Mouse (Mus musculus) embryonic facial prominence, embryonic 15.5 days (tissue): ENCODE results near the gene Snx17. TPM values are rescaled to one million over a fixed set of nuclear protein-coding genes. Genes with fewer than 3 reads are reported as not detected.

ENCODE experiments used
- ATAC-seq: fragments of 200-750 bp; cut with Nextera tagmentation; 2 replicates; pipeline ENCODE4 v1.8.0; 2017; ENCODE audit warnings: low read depth, moderate TSS enrichment; ENCODE audit not compliant: insufficient number of reproducible peaks, low FRiP score, low TSS enrichment
- H3K27ac ChIP-seq: fragments of 300-500 bp; sonication (generic); replicated peaks from 2 replicates; pipeline ENCODE4 v1.5.1; 2015; ENCODE audit warnings: mild to moderate bottlenecking, inconsistent platforms
- H3K27me3 ChIP-seq: fragments of 300-500 bp; sonication (generic); 2 replicates; pipeline ENCODE4 v1.6.1; 2015; ENCODE audit warnings: inconsistent platforms
- H3K36me3 ChIP-seq: fragments of 300-500 bp; sonication (generic); 2 replicates; pipeline ENCODE4 v1.6.1; 2015; ENCODE audit warnings: mild to moderate bottlenecking, inconsistent platforms
- H3K4me1 ChIP-seq: fragments of 300-500 bp; sonication (generic); 2 replicates; pipeline ENCODE4 v1.6.1; 2015; ENCODE audit warnings: inconsistent platforms
- H3K4me2 ChIP-seq: fragments of 300-500 bp; sonication (generic); replicated peaks from 2 replicates; pipeline ENCODE4 v1.6.1; 2015; ENCODE audit warnings: mild to moderate bottlenecking, inconsistent platforms
- H3K4me3 ChIP-seq: fragments of 300-500 bp; sonication (generic); replicated peaks from 2 replicates; pipeline ENCODE4 v1.5.1; 2015; ENCODE audit warnings: mild to moderate bottlenecking, inconsistent platforms
- H3K9ac ChIP-seq: fragments of 300-500 bp; sonication (generic); 2 replicates; pipeline ENCODE4 v1.6.1; 2015; ENCODE audit warnings: inconsistent platforms
- H3K9me3 ChIP-seq: fragments of 300-500 bp; sonication (generic); replicated peaks from 2 replicates; pipeline ENCODE4 v1.6.1; 2016; ENCODE audit warnings: inconsistent platforms
- WGBS: fragments of 180-500 bp; shearing (Covaris S2); methylation state at CpG from one replicate; pipeline ENCODE4 v1.1.7; 2015; 5-methylcytosine and 5-hydroxymethylcytosine counted together
- polyA plus RNA-seq: library from polyadenylated mRNA; unstranded; fragments of >200 nt; fragmentation: Nextera tagmentation; extraction: Ambion mirVana; gene quantifications from 2 replicates; pipeline ENCODE4 v1.2.1, GENCODE M21; 2015

Gene Snx17
- polyA plus RNA-seq, 1 experiment from 2014 or later: 138 TPM

DNA sequence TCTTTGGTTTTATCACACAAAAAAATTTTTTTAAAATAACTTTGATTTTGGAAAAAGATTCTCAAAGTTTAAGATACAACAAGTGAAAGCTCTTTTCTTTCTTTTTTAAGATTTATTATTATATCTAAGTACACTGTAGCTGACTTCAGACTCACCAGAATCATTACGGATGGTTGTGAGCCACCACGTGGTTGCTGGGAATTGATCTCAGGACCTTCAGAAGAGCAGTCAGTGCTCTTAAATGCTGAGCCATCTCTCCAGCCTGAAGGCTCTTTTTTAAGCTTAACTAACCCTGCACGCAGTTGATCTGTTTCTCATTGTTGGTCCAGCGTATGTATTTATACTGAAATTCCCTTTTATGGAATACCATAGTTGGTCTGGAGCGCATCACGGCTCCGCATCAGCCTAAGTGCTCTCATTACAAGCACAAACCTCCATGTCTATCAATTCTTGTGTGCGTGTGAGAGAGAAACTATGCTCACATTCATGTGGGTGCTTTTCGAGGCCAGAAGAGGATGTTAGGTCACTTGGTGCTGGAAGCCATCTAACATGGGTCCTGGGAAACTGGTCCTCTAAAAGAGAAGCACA, 11.8 kb upstream of the Snx17 start:
- no peak overlapping the region for H3K9ac ChIP-seq
- no peak for ATAC-seq
- peaks cover 8% of the 10 kb centered on the region; the same call in 1 of the 2 replicates for H3K4me1 ChIP-seq
- H3K27ac ChIP-seq: no peak overlapping the region
- no peak overlapping the region for H3K4me2 ChIP-seq
- H3K9me3 ChIP-seq: no peaks in the 10 kb centered on the region
- 88% methylated on average over 9 of the region's 9 CpGs for WGBS
- peaks cover 7% of the 10 kb centered on the region; the same call in 1 of the 2 replicates for H3K36me3 ChIP-seq
- no peaks in the 10 kb centered on the region for H3K27me3 ChIP-seq
- H3K4me3 ChIP-seq: no peak overlapping the region

- Histone ChIP-seq H3K27ac (no peak overlapping the region), H3K27me3 (no peaks in the 10 kb centered on the region), H3K4me1 (peaks cover 8% of the 10 kb centered on the region; the same call in 1 of the 2 replicates), H3K4me2 (no peak overlapping the region), H3K9ac (no peak overlapping the region), H3K9me3 (no peaks in the 10 kb centered on the region), H3K4me3 (no peak overlapping the region), H3K36me3 (peaks cover 20% of the 10 kb centered on the region)
- WGBS: 62% methylated on average over 4 of the region's 4 CpGs
- no peak for ATAC-seq
These were observed 9.3 kb upstream of the Snx17 start for GRCm38 (mm10) chr5:31183678-31184077.

DNA sequence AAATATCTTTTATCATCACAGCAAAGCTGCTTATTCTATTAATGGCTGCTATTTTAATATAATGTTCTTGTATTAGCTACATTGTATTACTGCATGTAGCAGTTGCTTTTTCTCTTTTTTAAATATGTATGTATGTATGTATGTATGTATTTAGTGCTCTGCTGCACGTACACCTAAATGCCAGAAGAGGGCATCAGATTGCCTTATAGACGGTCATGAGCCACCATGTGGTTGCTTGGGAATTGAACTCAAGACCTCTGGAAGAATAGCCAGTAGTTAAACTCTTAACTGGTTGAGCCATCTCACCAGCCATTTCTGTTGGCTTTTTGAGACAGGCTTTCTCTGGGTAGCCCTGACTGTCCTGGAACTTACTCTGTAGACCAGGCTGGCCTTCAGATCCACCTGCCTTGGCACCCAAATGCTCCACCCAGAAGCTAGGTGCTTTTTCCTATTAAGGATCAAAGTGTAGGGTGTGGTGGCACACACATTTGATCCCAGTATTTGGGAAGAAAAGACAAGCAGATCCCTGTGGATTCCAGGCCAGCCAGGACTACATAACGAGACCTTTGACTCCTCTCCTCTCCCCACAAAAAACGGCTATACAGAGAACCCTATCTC, 4.7 kb upstream of the Snx17 start:
- H3K4me1 ChIP-seq: peaks cover 13% of the 10 kb centered on the region
- no peak overlapping the region for H3K27ac ChIP-seq
- 76% methylated on average over 4 of the region's 4 CpGs for WGBS
- H3K4me3 ChIP-seq: no peak overlapping the region
- H3K4me2 ChIP-seq: no peak overlapping the region
- no peaks in the 10 kb centered on the region for H3K9me3 ChIP-seq
- no peaks in the 10 kb centered on the region for H3K27me3 ChIP-seq
- H3K36me3 ChIP-seq: peaks cover 43% of the 10 kb centered on the region
- ATAC-seq: no peak
- H3K9ac ChIP-seq: no peak overlapping the region

GRCm38 (mm10) chr5:31190201-31190600, 2.8 kb upstream of the Snx17 start:
- Histone ChIP-seq H3K4me3 (no peak overlapping the region), H3K9me3 (no peaks in the 10 kb centered on the region), H3K4me1 (peaks cover 25% of the 10 kb centered on the region), H3K27ac (no peak overlapping the region), H3K9ac (no peak overlapping the region), H3K27me3 (no peaks in the 10 kb centered on the region), H3K36me3 (peaks cover 51% of the 10 kb centered on the region), H3K4me2 (no peak overlapping the region)
- WGBS: 90% methylated on average over 9 of the region's 9 CpGs
- no peak for ATAC-seq

DNA sequence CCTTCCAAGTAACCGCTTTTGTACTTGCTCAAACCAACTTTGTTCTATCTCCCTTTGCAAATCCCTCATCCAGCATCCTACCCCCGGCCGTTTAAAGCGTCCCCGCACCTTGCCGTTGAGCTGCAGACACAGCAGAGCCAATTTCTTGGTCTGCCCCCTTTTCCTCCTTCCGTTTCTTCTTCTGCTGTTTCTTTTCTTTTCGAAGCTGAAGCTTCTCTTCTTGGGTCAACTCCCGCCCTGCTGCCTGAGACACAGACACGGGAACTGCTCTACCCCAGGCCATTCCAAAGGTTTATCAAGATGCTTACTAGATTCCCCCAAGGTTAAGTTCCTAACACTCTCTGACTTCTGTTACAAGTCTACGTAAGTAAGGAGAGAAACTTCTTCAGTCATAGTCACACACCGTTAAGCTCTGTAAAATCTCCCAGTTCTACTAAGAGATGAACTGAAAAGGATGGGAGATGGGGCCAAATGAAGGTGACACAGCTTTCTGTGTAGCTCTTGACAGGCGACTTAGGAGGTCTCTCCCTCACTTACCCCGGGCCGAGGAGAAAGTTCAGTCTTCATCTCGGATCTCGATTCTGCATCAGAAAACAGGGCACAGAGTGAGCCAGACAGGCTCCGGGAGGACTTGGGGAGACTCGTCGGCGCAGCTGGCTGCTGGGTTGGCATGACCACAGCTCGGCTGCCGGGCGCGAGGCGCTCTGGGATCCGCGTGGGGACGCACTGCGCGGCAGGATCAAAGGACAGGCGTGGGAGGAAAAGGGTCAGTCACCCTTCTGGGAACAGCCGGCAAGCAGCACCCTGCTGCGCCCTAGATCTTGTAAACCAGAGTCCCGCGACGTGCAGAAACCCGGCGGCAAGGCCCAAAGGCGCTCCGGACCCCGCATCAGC, 735 bp upstream of the Snx17 start:
- peaks cover 65% of the 10 kb centered on the region for H3K36me3 ChIP-seq
- peak; percentile 59 for ATAC-seq
- peak overlapping the region; percentile 71 for H3K4me3 ChIP-seq
- WGBS: 14% methylated on average over 42 of the region's 42 CpGs
- peak overlapping the region; percentile 77 for H3K4me2 ChIP-seq
- peak overlapping the region; percentile 79 for H3K9ac ChIP-seq
- H3K27ac ChIP-seq: peak overlapping the region; percentile 83
- H3K9me3 ChIP-seq: no peaks in the 10 kb centered on the region
- H3K27me3 ChIP-seq: no peaks in the 10 kb centered on the region
- peaks cover 25% of the 10 kb centered on the region for H3K4me1 ChIP-seq

GRCm38 (mm10) chr5:31193631-31194281, 729 bp downstream of the Snx17 start:
- Histone ChIP-seq H3K27me3 (no peaks in the 10 kb centered on the region), H3K27ac (peak overlapping the region; percentile 88), H3K36me3 (peaks cover 65% of the 10 kb centered on the region), H3K9ac (peak overlapping the region; percentile 79), H3K4me2 (peak overlapping the region; percentile 77), H3K4me3 (peak overlapping the region; percentile 71), H3K9me3 (no peaks in the 10 kb centered on the region), H3K4me1 (peaks cover 25% of the 10 kb centered on the region)
- WGBS: 9% methylated on average over 25 of the region's 25 CpGs
- 0 out of 2 replicates have a peak, but pooled peaks have one; percentile 2 for ATAC-seq

DNA sequence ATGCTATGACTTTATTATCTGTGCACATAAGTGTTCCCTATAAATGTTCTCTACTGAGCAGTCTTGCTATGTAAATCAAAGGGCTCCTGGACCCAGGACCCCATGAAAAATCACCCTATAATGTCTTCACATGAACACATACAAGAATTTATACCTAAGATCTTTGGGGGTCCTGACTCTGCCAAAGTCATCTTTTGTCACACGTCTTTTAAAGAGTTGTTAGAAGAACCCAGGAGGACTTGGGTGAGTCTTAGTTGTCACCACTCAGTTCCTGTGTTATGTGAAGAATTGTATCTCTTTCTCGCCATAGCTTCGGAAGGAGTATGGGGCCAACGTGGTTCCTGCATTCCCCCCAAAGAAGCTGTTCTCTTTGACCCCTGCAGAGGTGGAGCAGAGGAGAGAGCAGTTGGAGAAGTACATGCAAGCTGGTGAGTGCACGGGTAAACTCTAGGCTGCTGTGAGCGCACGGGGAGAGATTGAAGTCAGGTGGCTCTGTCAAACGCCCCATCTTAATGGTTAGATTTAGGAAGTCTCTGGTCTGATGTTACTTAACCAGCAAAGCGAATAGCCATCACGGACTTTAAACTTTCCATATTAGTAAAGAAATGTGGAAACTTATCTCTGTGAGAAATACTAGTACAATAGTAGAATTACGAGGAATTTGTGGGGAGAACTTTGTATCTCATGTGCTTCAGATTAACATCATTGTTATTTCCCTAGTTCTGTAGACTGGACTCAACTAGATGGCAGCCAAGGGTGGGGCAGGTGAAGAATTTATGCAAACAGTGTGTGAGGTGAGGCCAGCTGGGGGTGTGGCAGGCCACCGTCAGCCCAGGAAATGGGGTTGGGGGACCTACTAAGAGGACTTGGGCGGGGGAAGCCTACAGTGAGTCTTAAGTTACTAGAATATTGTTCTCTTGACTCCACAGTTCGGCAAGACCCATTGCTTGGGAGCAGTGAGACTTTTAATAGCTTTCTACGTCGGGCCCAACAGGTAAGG, 1.8 kb downstream of the Snx17 start:
- Histone ChIP-seq H3K4me3 (peak overlapping the region; percentile 71; the same call in 1 of the 2 replicates), H3K27ac (no peak overlapping the region), H3K27me3 (no peaks in the 10 kb centered on the region), H3K9me3 (no peaks in the 10 kb centered on the region), H3K36me3 (peaks cover 67% of the 10 kb centered on the region), H3K4me1 (peaks cover 25% of the 10 kb centered on the region), H3K4me2 (peak overlapping the region; percentile 77), H3K9ac (no peak overlapping the region)
- ATAC-seq: no peak
- 87% methylated on average over 16 of the region's 16 CpGs for WGBS

DNA sequence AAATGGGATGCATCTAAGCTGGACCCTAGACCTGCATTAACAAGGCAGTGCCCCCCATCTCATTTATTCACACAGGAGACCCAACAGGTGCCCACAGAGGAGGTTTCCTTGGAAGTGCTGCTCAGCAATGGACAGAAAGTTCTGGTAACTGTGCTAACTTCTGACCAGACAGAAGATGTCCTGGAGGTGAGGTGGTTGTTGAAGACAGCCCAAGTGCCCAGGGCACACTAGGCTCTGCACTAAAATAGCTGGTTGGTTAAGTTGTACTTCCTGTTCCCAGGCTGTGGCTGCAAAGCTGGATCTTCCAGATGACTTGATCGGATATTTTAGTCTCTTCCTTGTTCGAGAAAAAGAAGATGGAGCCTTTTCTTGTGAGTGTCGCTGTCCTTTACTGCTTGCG, 2.6 kb downstream of the Snx17 start:
- no peak overlapping the region for H3K27ac ChIP-seq
- ATAC-seq: no peak

GRCm38 (mm10) chr5:31196207-31196606, 3.2 kb downstream of the Snx17 start:
- no peaks in the 10 kb centered on the region for H3K27me3 ChIP-seq
- H3K4me3 ChIP-seq: no peak overlapping the region
- H3K9ac ChIP-seq: no peak overlapping the region
- peaks cover 33% of the 10 kb centered on the region for H3K4me1 ChIP-seq
- peaks cover 4% of the 10 kb centered on the region; the same call in 1 of the 2 replicates for H3K9me3 ChIP-seq
- H3K4me2 ChIP-seq: no peak overlapping the region
- H3K27ac ChIP-seq: no peak overlapping the region; the same call in 1 of the 2 replicates
- ATAC-seq: no peak
- peaks cover 62% of the 10 kb centered on the region for H3K36me3 ChIP-seq
- WGBS: 91% methylated on average over 10 of the region's 10 CpGs

More for the DNA sequence above, 2.6 kb downstream of the Snx17 start:
- Histone ChIP-seq H3K9me3 (peaks cover 4% of the 10 kb centered on the region; the same call in 1 of the 2 replicates), H3K9ac (no peak overlapping the region), H3K27me3 (no peaks in the 10 kb centered on the region), H3K4me3 (no peak overlapping the region), H3K4me1 (peaks cover 32% of the 10 kb centered on the region), H3K4me2 (no peak overlapping the region), H3K36me3 (peaks cover 66% of the 10 kb centered on the region)
- WGBS: 90% methylated on average over 4 of the region's 4 CpGs

- 93% methylated on average over 12 of the region's 12 CpGs for WGBS
- Histone ChIP-seq H3K36me3 (peaks cover 62% of the 10 kb centered on the region), H3K4me3 (no peak overlapping the region)
These were observed 4.0 kb downstream of the Snx17 start for GRCm38 (mm10) chr5:31197072-31197471.

More at GRCm38 (mm10) chr5:31197072-31197471, 4.0 kb downstream of the Snx17 start:
- H3K4me2 ChIP-seq: no peak overlapping the region
- H3K27me3 ChIP-seq: no peaks in the 10 kb centered on the region
- peaks cover 26% of the 10 kb centered on the region for H3K4me1 ChIP-seq
- no peak overlapping the region for H3K27ac ChIP-seq
- peaks cover 4% of the 10 kb centered on the region; the same call in 1 of the 2 replicates for H3K9me3 ChIP-seq
- no peak for ATAC-seq
- H3K9ac ChIP-seq: no peak overlapping the region
